Mouse (Mus musculus): ENCODE results near the gene Wnt4.

DNA sequence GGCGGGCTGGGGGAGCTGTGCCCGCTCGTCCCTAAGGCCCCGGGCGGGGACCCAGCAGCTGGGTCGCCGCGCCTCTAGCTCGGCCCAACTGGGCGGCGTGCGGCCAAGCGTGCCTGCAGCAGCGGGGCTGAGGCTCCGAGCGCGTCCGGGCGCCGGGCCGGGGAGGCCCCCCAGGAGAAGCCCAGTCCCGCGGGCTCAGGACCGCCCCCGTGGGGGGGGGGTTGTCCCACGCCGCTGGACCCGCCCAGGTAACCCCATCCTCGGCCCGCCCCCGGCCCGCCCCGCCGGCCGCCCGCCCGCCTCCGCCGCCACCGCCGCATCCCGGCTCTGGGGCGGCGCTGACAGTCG is at the start of gene Wnt4:
- no peak for TF ChIP-seq POLR2AphosphoS2 (IDR thresholded peaks at IDR 0.05; ENCODE audit: low read length)
- TF ChIP-seq CTCF (IDR thresholded peaks at IDR 0.05 in 2 of 3, conservative IDR thresholded peaks at IDR 0.05 in 1 of 3; ENCODE audit: control insufficient read depth in 1 of 3, insufficient read depth in 1 of 3, low read depth in 2 of 3, low read length in 3 of 3, poor library complexity in 1 of 3, severe bottlenecking in 1 of 3) = no peak
- TF ChIP-seq BHLHE40 (IDR thresholded peaks at IDR 0.05; ENCODE audit: borderline replicate concordance, low read depth, low read length) = no peak
- TF ChIP-seq EP300 (IDR thresholded peaks at IDR 0.05; ENCODE audit: low read depth in 1 of 2, low read length in 2 of 2) = no peak
- TF ChIP-seq MAZ (IDR thresholded peaks at IDR 0.05; ENCODE audit: low read depth, low read length) = no peak
- TF ChIP-seq JUND (IDR thresholded peaks at IDR 0.05; ENCODE audit: low read depth, low read length) = no peak
- TF ChIP-seq ELF1 (IDR thresholded peaks at IDR 0.05; ENCODE audit: low read depth, low read length) = no peak

Measured in MEL (cell line).